ENCODE assay signal across 8 mouse cellular contexts in genomic region chr5:30666391-30667195, GRCm38 (mm10). TPM values are rescaled to one million over a fixed set of nuclear protein-coding genes. Genes with fewer than 3 reads are reported as not detected.
DNase-seq lines count a peak whose midpoint lies in the region; ATAC-seq and TF ChIP-seq lines count a peak whose summit lies in the region.

Gene Cenpa (plus strand): TSS chr5:30666777.

- peak within 1 kb of the TSS; percentile 78 for H3K4me3 ChIP-seq in C2C12 (ENCODE audit: insufficient read depth, poor library complexity, severe bottlenecking)
- H3K4me3 ChIP-seq in erythroblast, embryonic 14.5 days (replicated peaks) = peak within 1 kb of the TSS; percentile 79
- peak within 1 kb of the TSS; percentile 84 for H3K4me3 ChIP-seq in heart, embryonic 11.5 days (ENCODE audit: low read depth, low read length)
- H3K4me3 ChIP-seq in kidney, embryonic 16.5 days (ENCODE audit: low read length) = peak within 1 kb of the TSS; percentile 93
- peak within 1 kb of the TSS; percentile 71 for H3K4me3 ChIP-seq in liver, adult 2 months (ENCODE audit: insufficient read depth, low read depth, low read length)
- peak within 1 kb of the TSS; percentile 78 for H3K4me3 ChIP-seq in myocyte

- H3K27me3 ChIP-seq in C2C12 (ENCODE audit: control insufficient read depth, insufficient read depth, insufficient read length) (no peaks in the 10 kb centered on the region), myocyte (ENCODE audit: control insufficient read depth, insufficient read depth, insufficient read length) (no peaks in the 10 kb centered on the region)
- H3K27me3 ChIP-seq in erythroblast, embryonic 14.5 days (ENCODE audit: control insufficient read depth) = no peaks in the 10 kb centered on the region
- no peaks in the 10 kb centered on the region for H3K27me3 ChIP-seq in heart, embryonic 11.5 days (ENCODE audit: control insufficient read depth, insufficient read depth, low read length)
- no peaks in the 10 kb centered on the region for H3K27me3 ChIP-seq in kidney, embryonic 16.5 days (ENCODE audit: insufficient read depth, low read length)
- H3K27me3 ChIP-seq in liver, adult 2 months (ENCODE audit: control insufficient read depth, insufficient read depth, low read length) = no peaks in the 10 kb centered on the region
- no peaks in the 10 kb centered on the region for H3K27me3 ChIP-seq in splenic B cell, adult 2 months (ENCODE audit: control insufficient read depth, insufficient read depth, low read length, poor library complexity, severe bottlenecking)

- H3K9ac ChIP-seq in heart, embryonic 11.5 days (ENCODE audit: low read depth, low read length) = peak within 1 kb of the TSS; percentile 82
- H3K9ac ChIP-seq in kidney, embryonic 16.5 days (replicated peaks; ENCODE audit: low read length) = peak within 1 kb of the TSS; percentile 91
- peak within 1 kb of the TSS; percentile 78 for H3K9ac ChIP-seq in liver, adult 2 months (ENCODE audit: low read depth, low read length)

- no peak for TF ChIP-seq CTCF in C2C12 (IDR thresholded peaks at IDR 0.05; ENCODE audit: control insufficient read depth, insufficient read depth, insufficient read length)
- no peak for TF ChIP-seq CTCF in brain, embryonic 14.5 days (IDR thresholded peaks at IDR 0.05; ENCODE audit: borderline replicate concordance, extremely low read depth, insufficient read depth, insufficient read length)
- TF ChIP-seq CTCF in liver, adult 2 months (IDR thresholded peaks at IDR 0.05; ENCODE audit: low read depth, low read length) = no peak

- DNase-seq in brain, embryonic 14.5 days (ENCODE audit: low read depth) = peak; percentile 98
- peak; percentile 98 for DNase-seq in liver, adult 2 months (ENCODE audit: extremely low read depth, low read depth, low spot score)
- DNase-seq in splenic B cell, adult 2 months (ENCODE audit: low read depth, low spot score) = peak; percentile 97

- under 1% methylated on average over 40 of the region's 40 CpGs for WGBS in heart, embryonic 11.5 days (ENCODE audit: insufficient replicate concordance)
- under 1% methylated on average over 40 of the region's 40 CpGs for WGBS in kidney, embryonic 16.5 days
- under 1% methylated on average over 40 of the region's 40 CpGs for WGBS in liver, adult 2 months

- peak; percentile 30; the same call in 1 of the 2 replicates for TF ChIP-seq POLR2A in brain, embryonic 14.5 days (IDR thresholded peaks at IDR 0.05; ENCODE audit: borderline replicate concordance, extremely low read depth, insufficient read depth, insufficient read length, poor library complexity, severe bottlenecking)
- TF ChIP-seq POLR2A in liver, adult 2 months (IDR thresholded peaks at IDR 0.05; ENCODE audit: extremely low read depth, insufficient read depth, low read length) = 0 out of 2 replicates have a peak, but pooled peaks have one; percentile 21
- peak; percentile 59 for TF ChIP-seq POLR2A in myocyte (IDR thresholded peaks at IDR 0.05; ENCODE audit: insufficient read length, low read depth)

- peak within 1 kb of the TSS; percentile 64 for H3K4me2 ChIP-seq in heart, embryonic 11.5 days
- peak within 1 kb of the TSS; percentile 60 for H3K4me2 ChIP-seq in kidney, embryonic 16.5 days (replicated peaks; ENCODE audit: low read depth, low read length)
- peak within 1 kb of the TSS; percentile 93 for H3K4me2 ChIP-seq in myocyte (ENCODE audit: low read depth)

- H3K36me3 ChIP-seq in C2C12 (ENCODE audit: control insufficient read depth, insufficient read depth) (peaks cover 34% of the 10 kb centered on the region), myocyte (ENCODE audit: control insufficient read depth, insufficient read depth) (no peaks in the 10 kb centered on the region)
- peaks cover 42% of the 10 kb centered on the region for H3K36me3 ChIP-seq in erythroblast, embryonic 14.5 days (ENCODE audit: control insufficient read depth)
- peaks cover 12% of the 10 kb centered on the region; the same call in 1 of the 2 replicates for H3K36me3 ChIP-seq in heart, embryonic 11.5 days (ENCODE audit: control insufficient read depth, insufficient read depth, low read length)
- H3K36me3 ChIP-seq in kidney, embryonic 16.5 days (ENCODE audit: insufficient read depth, low read length) = peaks cover 12% of the 10 kb centered on the region
- no peaks in the 10 kb centered on the region for H3K36me3 ChIP-seq in liver, adult 2 months (ENCODE audit: control insufficient read depth, insufficient read depth, low read length)
- H3K36me3 ChIP-seq in splenic B cell, adult 2 months (ENCODE audit: control insufficient read depth, insufficient read depth, low read length, poor library complexity, severe bottlenecking) = no peaks in the 10 kb centered on the region; the same call in 1 of the 2 replicates

- peaks cover 2% of the 10 kb centered on the region for H3K9me3 ChIP-seq in erythroblast, embryonic 14.5 days (ENCODE audit: control insufficient read depth, low read length)
- H3K9me3 ChIP-seq in heart, embryonic 11.5 days (replicated peaks; ENCODE audit: control insufficient read depth, low read length) = no peaks in the 10 kb centered on the region
- H3K9me3 ChIP-seq in kidney, embryonic 16.5 days (ENCODE audit: low read length) = no peaks in the 10 kb centered on the region

- ATAC-seq in heart, embryonic 11.5 days (replicated peaks; ENCODE audit: insufficient number of reproducible peaks, low FRiP score, low TSS enrichment) = peak; percentile 88
- ATAC-seq in kidney, embryonic 16.5 days (ENCODE audit: low FRiP score, low TSS enrichment) = peak; percentile 97

- H3ac ChIP-seq in C2C12 (ENCODE audit: control insufficient read depth, insufficient read length, low read depth) = peak within 1 kb of the TSS; percentile 100
- peak within 1 kb of the TSS; percentile 59 for H3ac ChIP-seq in myocyte (ENCODE audit: control insufficient read depth, insufficient read length)

- H3K79me2 ChIP-seq in C2C12 (ENCODE audit: control insufficient read depth, insufficient read depth) (peaks cover 49% of the 10 kb centered on the region), myocyte (ENCODE audit: control insufficient read depth, insufficient read depth) (peaks cover 40% of the 10 kb centered on the region)
- H3K79me2 ChIP-seq in liver, adult 2 months (ENCODE audit: control insufficient read depth, insufficient read depth, low read length) = peaks cover 2% of the 10 kb centered on the region; the same call in 1 of the 2 replicates

- H3K4me1 ChIP-seq in erythroblast, embryonic 14.5 days (ENCODE audit: control insufficient read depth) = peaks cover 40% of the 10 kb centered on the region
- peaks cover 16% of the 10 kb centered on the region for H3K4me1 ChIP-seq in heart, embryonic 11.5 days (ENCODE audit: control insufficient read depth, insufficient read depth, low read length)
- H3K4me1 ChIP-seq in kidney, embryonic 16.5 days (ENCODE audit: insufficient read depth, low read length) = peaks cover 22% of the 10 kb centered on the region
- H3K4me1 ChIP-seq in liver, adult 2 months (ENCODE audit: control insufficient read depth, insufficient read depth, low read length) = peaks cover 4% of the 10 kb centered on the region

- peaks cover 38% of the 10 kb centered on the region for H3K79me3 ChIP-seq in C2C12 (ENCODE audit: low read depth)

- H3K27ac ChIP-seq in heart, embryonic 11.5 days (ENCODE audit: low read depth, low read length) = peak within 1 kb of the TSS; percentile 82
- H3K27ac ChIP-seq in kidney, embryonic 16.5 days (ENCODE audit: low read length) = peak within 1 kb of the TSS; percentile 92
- H3K27ac ChIP-seq in liver, adult 2 months (replicated peaks; ENCODE audit: insufficient read depth, low read depth, low read length) = peak within 1 kb of the TSS; percentile 91

TF ChIP-seq in C2C12, 6 proteins besides CTCF, POLR2A, EP300 and RAD21:
- TF ChIP-seq MYOG (IDR thresholded peaks at IDR 0.05; ENCODE audit: control insufficient read depth, extremely low read depth, insufficient read length) (no peak), CEBPB (IDR thresholded peaks at IDR 0.05; ENCODE audit: low read depth) (no peak), MAX (IDR thresholded peaks at IDR 0.05) (no peak), MYOD1 (IDR thresholded peaks at IDR 0.05; ENCODE audit: control insufficient read depth, insufficient read length, low read depth) (no peak), FOSL1 (IDR thresholded peaks at IDR 0.05; ENCODE audit: insufficient read depth, low read length, poor library complexity, severe bottlenecking) (no peak), USF1 (IDR thresholded peaks at IDR 0.05; ENCODE audit: low read depth) (no peak)

TF ChIP-seq in myocyte, 11 proteins besides CTCF, POLR2A, EP300 and RAD21:
- TF ChIP-seq TCF12 (IDR thresholded peaks at IDR 0.05; ENCODE audit: insufficient read depth, poor library complexity, severe bottlenecking) (no peak), POLR2AphosphoS2 (IDR thresholded peaks at IDR 0.05; ENCODE audit: insufficient read length, low read depth) (peak; percentile 48), E2F4 (IDR thresholded peaks at IDR 0.05; ENCODE audit: insufficient read depth) (peak; percentile 90)

RNA-seq across cellular contexts. Expression of gene Cenpa, which starts in this region (rescaled TPM):
- polyA plus RNA-seq in C2C12 (2012; fragmentation: generic; extraction: Trizol) = 185 TPM
- polyA plus RNA-seq in brain, embryonic 14.5 days (2012; rRNA removed) = 55.9 and 105 TPM in 2 replicates
- polyA plus RNA-seq in erythroblast, embryonic 14.5 days (2012) = 68.1 and 83.8 TPM in 2 replicates
- 296 and 306 TPM in 2 replicates for polyA plus RNA-seq in heart, embryonic 11.5 days (2014; fragmentation: Nextera tagmentation; extraction: Ambion mirVana)
- polyA plus RNA-seq in kidney, embryonic 16.5 days (2015; fragmentation: Nextera tagmentation; extraction: Ambion mirVana) = 266 and 282 TPM in 2 replicates
- total RNA-seq in liver, adult 2 months (2014; rRNA removed) = 5.3 and 6.8 TPM in 2 replicates
- polyA plus RNA-seq in liver, adult 2 months (2012; rRNA removed) = 5.7 and 8.0 TPM in 2 replicates
- polyA plus RNA-seq in myocyte (2012; fragmentation: generic; extraction: Trizol) = 65.3 TPM

Comparison
In these comparisons a context has a peak if more than half of its experiments do, and no peak if none do; other contexts are left out.
1. Peak in every context shown above with its lines: DNase-seq, ATAC-seq, H3K4me3 ChIP-seq and H3K27ac ChIP-seq.